Mouse (Mus musculus): ENCODE data around the gene Plcd1. TPM values are rescaled to one million over a fixed set of nuclear protein-coding genes. Genes with fewer than 3 reads are reported as not detected.

Plcd1 gene
- polyA plus RNA-seq, 1 experiment from 2014 or later: 17.3 TPM

GRCm38 (mm10) chr9:119071786-119072185, 21.5 kb downstream of the Plcd1 start:
- H3K4me3 ChIP-seq (replicated peaks; ENCODE audit: low read depth, low read length): no peak overlapping the region
- no peak for TF ChIP-seq CTCF (IDR thresholded peaks at IDR 0.05; ENCODE audit: low read depth)
- WGBS: 91% methylated on average over 9 of the region's 9 CpGs
- peaks cover 8% of the 10 kb centered on the region; the same call in 1 of the 2 replicates for H3K36me3 ChIP-seq (ENCODE audit: insufficient read depth, low read length)
- peaks cover 5% of the 10 kb centered on the region; the same call in 1 of the 2 replicates for H3K4me1 ChIP-seq (replicated peaks; ENCODE audit: insufficient read depth, low read length)
- no peaks in the 10 kb centered on the region for H3K27me3 ChIP-seq (ENCODE audit: insufficient read depth, low read length)
- no peak overlapping the region for H3K27ac ChIP-seq
- H3K9me3 ChIP-seq (replicated peaks; ENCODE audit: low read length): no peaks in the 10 kb centered on the region
- no peak overlapping the region for H3K9ac ChIP-seq (ENCODE audit: low read depth, low read length)
- DNase-seq (ENCODE audit: low spot score): no peak
- ATAC-seq (replicated peaks; ENCODE audit: low FRiP score, low read depth): no peak
- no peak overlapping the region for H3K4me2 ChIP-seq (ENCODE audit: low read length)

GRCm38 (mm10) chr9:119070173-119070825, 23.0 kb downstream of the Plcd1 start:
- DNase-seq (ENCODE audit: low spot score): no peak
- no peak overlapping the region for H3K27ac ChIP-seq
- H3K4me1 ChIP-seq (replicated peaks; ENCODE audit: insufficient read depth, low read length): peaks cover 5% of the 10 kb centered on the region; the same call in 1 of the 2 replicates
- H3K27me3 ChIP-seq (ENCODE audit: insufficient read depth, low read length): no peaks in the 10 kb centered on the region
- H3K4me2 ChIP-seq (ENCODE audit: low read length): no peak overlapping the region
- H3K9ac ChIP-seq (ENCODE audit: low read depth, low read length): no peak overlapping the region
- H3K4me3 ChIP-seq (replicated peaks; ENCODE audit: low read depth, low read length): no peak overlapping the region
- H3K36me3 ChIP-seq (ENCODE audit: insufficient read depth, low read length): peaks cover 7% of the 10 kb centered on the region; the same call in 1 of the 2 replicates
- H3K9me3 ChIP-seq (replicated peaks; ENCODE audit: low read length): no peaks in the 10 kb centered on the region
- 71% methylated on average over 13 of the region's 13 CpGs for WGBS
- TF ChIP-seq CTCF (IDR thresholded peaks at IDR 0.05; ENCODE audit: low read depth): no peak
- ATAC-seq (replicated peaks; ENCODE audit: low FRiP score, low read depth): no peak

GRCm38 (mm10) chr9:119068266-119068665, 25.0 kb downstream of the Plcd1 start:
- H3K27ac ChIP-seq: no peak overlapping the region
- WGBS: 89% methylated on average over 11 of the region's 11 CpGs
- ATAC-seq (replicated peaks; ENCODE audit: low FRiP score, low read depth) (no peak), DNase-seq (ENCODE audit: low spot score) (no peak)
- no peaks in the 10 kb centered on the region for H3K27me3 ChIP-seq (ENCODE audit: insufficient read depth, low read length)
- no peak overlapping the region for H3K4me3 ChIP-seq (replicated peaks; ENCODE audit: low read depth, low read length)
- H3K9me3 ChIP-seq (replicated peaks; ENCODE audit: low read length): no peaks in the 10 kb centered on the region
- peaks cover under 1% of the 10 kb centered on the region; the same call in 1 of the 2 replicates for H3K4me1 ChIP-seq (replicated peaks; ENCODE audit: insufficient read depth, low read length)
- no peaks in the 10 kb centered on the region for H3K36me3 ChIP-seq (ENCODE audit: insufficient read depth, low read length)
- no peak overlapping the region for H3K9ac ChIP-seq (ENCODE audit: low read depth, low read length)
- H3K4me2 ChIP-seq (ENCODE audit: low read length): no peak overlapping the region
- TF ChIP-seq CTCF (IDR thresholded peaks at IDR 0.05; ENCODE audit: low read depth): no peak

GRCm38 (mm10) chr9:119067601-119068000, 25.7 kb downstream of the Plcd1 start:
- no peak overlapping the region for H3K27ac ChIP-seq
- TF ChIP-seq CTCF (IDR thresholded peaks at IDR 0.05; ENCODE audit: low read depth): peak; percentile 94
- H3K4me3 ChIP-seq (replicated peaks; ENCODE audit: low read depth, low read length): no peak overlapping the region
- H3K27me3 ChIP-seq (ENCODE audit: insufficient read depth, low read length): no peaks in the 10 kb centered on the region
- no peaks in the 10 kb centered on the region for H3K36me3 ChIP-seq (ENCODE audit: insufficient read depth, low read length)
- DNase-seq (ENCODE audit: low spot score) (peak; percentile 85), ATAC-seq (replicated peaks; ENCODE audit: low FRiP score, low read depth) (no peak; the same call in 1 of the 2 replicates)
- H3K9me3 ChIP-seq (replicated peaks; ENCODE audit: low read length): no peaks in the 10 kb centered on the region
- 4% methylated on average over 6 of the region's 6 CpGs for WGBS
- no peak overlapping the region for H3K9ac ChIP-seq (ENCODE audit: low read depth, low read length)
- no peak overlapping the region for H3K4me2 ChIP-seq (ENCODE audit: low read length)
- no peaks in the 10 kb centered on the region for H3K4me1 ChIP-seq (replicated peaks; ENCODE audit: insufficient read depth, low read length)

DNA sequence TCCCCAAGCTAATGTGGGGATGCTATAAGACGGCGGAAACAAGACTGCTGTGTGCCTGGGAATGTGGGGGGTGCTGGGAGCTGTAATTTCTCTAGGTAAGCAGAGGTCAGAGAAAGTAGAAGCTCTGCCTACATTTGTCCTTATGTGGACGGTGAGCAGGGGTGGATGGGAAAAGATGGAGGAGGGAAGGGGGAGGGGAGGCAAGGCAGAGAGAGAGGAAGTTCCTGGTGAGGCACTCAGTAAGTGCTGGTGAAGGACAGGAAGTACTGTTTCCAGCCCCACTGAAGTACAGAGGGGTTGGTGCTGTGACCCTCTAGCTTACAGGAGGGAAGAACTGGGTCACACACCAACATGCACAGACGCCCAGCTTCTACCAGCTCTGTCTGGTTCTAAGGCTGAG, 29.0 kb downstream of the Plcd1 start:
- Histone ChIP-seq H3K27me3 (ENCODE audit: insufficient read depth, low read length) (no peaks in the 10 kb centered on the region), H3K4me1 (replicated peaks; ENCODE audit: insufficient read depth, low read length) (no peaks in the 10 kb centered on the region), H3K9me3 (replicated peaks; ENCODE audit: low read length) (no peaks in the 10 kb centered on the region), H3K4me2 (ENCODE audit: low read length) (no peak overlapping the region), H3K36me3 (ENCODE audit: insufficient read depth, low read length) (no peaks in the 10 kb centered on the region), H3K9ac (ENCODE audit: low read depth, low read length) (no peak overlapping the region), H3K27ac (no peak overlapping the region), H3K4me3 (replicated peaks; ENCODE audit: low read depth, low read length) (no peak overlapping the region)
- no peak for TF ChIP-seq CTCF (IDR thresholded peaks at IDR 0.05; ENCODE audit: low read depth)
- DNase-seq (ENCODE audit: low spot score) (no peak), ATAC-seq (replicated peaks; ENCODE audit: low FRiP score, low read depth) (no peak)
- WGBS: 65% methylated on average over 4 of the region's 4 CpGs

DNA sequence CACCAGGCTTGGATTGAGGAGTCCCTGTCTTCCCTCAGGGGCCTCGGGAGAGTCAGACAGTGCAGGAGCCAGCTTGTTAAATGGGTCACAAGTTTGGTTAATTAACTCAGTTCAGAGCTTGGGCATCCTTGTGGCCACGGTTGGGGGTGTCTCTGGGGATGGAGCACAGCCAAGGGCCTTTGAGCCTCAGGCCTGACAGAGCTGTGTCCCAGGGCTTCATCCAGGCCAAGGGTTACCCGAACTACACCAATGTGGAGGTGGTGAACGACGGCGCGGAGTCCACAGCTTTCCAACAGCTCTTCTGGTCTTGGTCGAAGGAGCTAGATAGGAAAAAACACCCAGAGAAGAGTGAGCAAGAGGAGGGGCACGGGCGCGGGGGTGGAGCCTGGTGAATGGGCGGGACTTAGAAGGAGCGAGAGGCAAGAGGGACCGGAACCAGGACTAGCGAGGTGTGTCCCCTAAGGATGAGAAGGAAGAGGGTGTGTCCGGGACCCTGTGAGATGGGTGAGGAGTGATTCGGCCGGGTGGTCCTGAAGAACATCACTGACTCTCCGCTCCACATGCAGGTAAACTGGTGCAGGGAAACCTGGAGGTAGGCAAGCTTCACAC, 30.2 kb downstream of the Plcd1 start:
- DNase-seq (ENCODE audit: low spot score) (peak; percentile 57), ATAC-seq (replicated peaks; ENCODE audit: low FRiP score, low read depth) (peak; percentile 67)
- H3K4me3 ChIP-seq (replicated peaks; ENCODE audit: low read depth, low read length): no peak overlapping the region
- H3K4me2 ChIP-seq (ENCODE audit: low read length): 0 out of 2 replicates have a peak overlapping the region, but pooled peaks have one; percentile 15
- H3K36me3 ChIP-seq (ENCODE audit: insufficient read depth, low read length): no peaks in the 10 kb centered on the region
- H3K9ac ChIP-seq (ENCODE audit: low read depth, low read length): no peak overlapping the region
- no peak for TF ChIP-seq CTCF (IDR thresholded peaks at IDR 0.05; ENCODE audit: low read depth)
- H3K9me3 ChIP-seq (replicated peaks; ENCODE audit: low read length): no peaks in the 10 kb centered on the region
- H3K4me1 ChIP-seq (replicated peaks; ENCODE audit: insufficient read depth, low read length): no peaks in the 10 kb centered on the region
- H3K27me3 ChIP-seq (ENCODE audit: insufficient read depth, low read length): no peaks in the 10 kb centered on the region
- 31% methylated on average over 19 of the region's 19 CpGs for WGBS
- no peak overlapping the region for H3K27ac ChIP-seq

Data from kidney, postnatal 0 days (tissue).